Mouse (Mus musculus) hindbrain, embryonic 11.5 days (tissue): ENCODE results near the gene Ccdc97. TPM values are rescaled to one million over a fixed set of nuclear protein-coding genes. Genes with fewer than 3 reads are reported as not detected.

Experiments used
- ATAC-seq: fragments of 200-750 bp; cut with Nextera tagmentation; 2 replicates; pipeline ENCODE4 v1.8.0; 2017; ENCODE audit warnings: mild to moderate bottlenecking, moderate TSS enrichment, moderate library complexity; ENCODE audit not compliant: low FRiP score
- DNase-seq: peaks from one replicate; pipeline ENCODE4 v3.0.0-alpha.2; 2015; ENCODE audit warnings: low spot score
- H3K27ac ChIP-seq: fragments of 300-500 bp; sonication (generic); 2 replicates; pipeline ENCODE4 v1.5.1; 2014; ENCODE audit warnings: mild to moderate bottlenecking, low read depth, low read length
- H3K27me3 ChIP-seq: fragments of 300-500 bp; sonication (generic); 2 replicates; pipeline ENCODE4 v1.6.1; 2014; ENCODE audit warnings: mild to moderate bottlenecking, low read length, moderate library complexity, mixed read lengths; ENCODE audit not compliant: control insufficient read depth, insufficient read depth
- H3K36me3 ChIP-seq: fragments of 300-500 bp; sonication (generic); 2 replicates; pipeline ENCODE4 v1.6.1; 2014; ENCODE audit warnings: mild to moderate bottlenecking, low read length, moderate library complexity, mixed read lengths; ENCODE audit not compliant: control insufficient read depth, insufficient read depth
- H3K4me1 ChIP-seq: fragments of 300-500 bp; sonication (generic); replicated peaks from 2 replicates; pipeline ENCODE4 v1.6.1; 2014; ENCODE audit warnings: low read length, mixed read lengths; ENCODE audit not compliant: control insufficient read depth, insufficient read depth
- H3K4me2 ChIP-seq: fragments of 300-500 bp; sonication (generic); replicated peaks from 2 replicates; pipeline ENCODE4 v1.6.1; 2014; ENCODE audit warnings: mild to moderate bottlenecking, low read depth, low read length
- H3K4me3 ChIP-seq: fragments of 300-500 bp; sonication (generic); 2 replicates; pipeline ENCODE4 v1.5.1; 2014; ENCODE audit warnings: low read depth, low read length
- H3K9ac ChIP-seq: fragments of 300-500 bp; sonication (generic); 2 replicates; pipeline ENCODE4 v1.6.1; 2014; ENCODE audit warnings: low read depth, low read length
- H3K9me3 ChIP-seq: fragments of 300-500 bp; sonication (generic); 2 replicates; pipeline ENCODE4 v1.6.1; 2016; ENCODE audit warnings: low read length; ENCODE audit not compliant: control insufficient read depth
- WGBS: fragments of 180-500 bp; shearing (Covaris S2); extraction: QIAGEN DNeasy Blood & Tissue Kit; methylation state at CpG from one replicate; pipeline ENCODE4 v1.1.7; 2014; 5-methylcytosine and 5-hydroxymethylcytosine counted together
- polyA plus RNA-seq: library from polyadenylated mRNA; unstranded; fragments of >200 nt; fragmentation: Nextera tagmentation; extraction: Ambion mirVana; gene quantifications from 2 replicates; pipeline ENCODE4 v1.2.1, GENCODE M21; 2014

Gene Ccdc97
- polyA plus RNA-seq, 1 experiment from 2014 or later, result 33.7 TPM

DNA sequence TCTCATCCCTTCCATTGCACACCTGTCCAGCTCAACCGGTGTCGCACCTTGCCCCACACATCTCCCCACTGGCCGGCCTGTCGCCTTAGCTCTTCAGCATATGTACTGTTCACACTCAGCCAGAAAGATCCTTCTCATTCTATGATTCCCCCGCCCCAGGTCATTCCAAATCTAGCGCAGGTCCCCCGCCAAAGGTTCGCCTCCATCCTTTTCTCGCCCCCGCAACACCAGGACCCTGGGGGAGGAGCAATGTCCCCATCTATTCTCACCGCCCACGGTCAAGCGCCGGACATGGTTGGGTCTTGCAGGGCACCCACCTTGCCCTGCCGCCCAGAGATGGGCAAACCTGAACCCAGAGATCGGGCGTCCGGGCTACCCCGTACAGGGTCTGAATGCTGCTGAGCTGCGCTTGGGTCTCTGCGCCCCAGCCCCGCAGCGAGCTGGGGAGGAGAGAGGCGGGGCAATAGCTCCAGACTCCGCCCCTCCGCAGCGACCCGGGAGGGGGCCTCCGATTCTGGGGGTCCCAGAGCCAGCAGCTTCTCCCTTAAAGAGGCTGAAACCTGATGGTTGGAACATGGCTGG lies 44.1 kb downstream of the Ccdc97 start, which contains the start of gene Tmem91:
Gene Tmem91 (minus strand): TSS at position 448 of the 582 bp plus-strand sequence.
- Histone ChIP-seq H3K4me1 (no peaks in the 10 kb centered on the region; the same call in 1 of the 2 replicates), H3K4me2 (peak within 1 kb of the TSS; percentile 32), H3K4me3 (peak within 1 kb of the TSS; percentile 8; the same call in 1 of the 2 replicates), H3K9ac (peak within 1 kb of the TSS; percentile 17; the same call in 1 of the 2 replicates), H3K27ac (no peak within 1 kb of the TSS), H3K36me3 (no peaks in the 10 kb centered on the region), H3K27me3 (peaks cover 36% of the 10 kb centered on the region), H3K9me3 (no peaks in the 10 kb centered on the region)
- 1% methylated on average over 29 of the region's 29 CpGs for WGBS
- ATAC-seq, result peak; percentile 54; the same call in 1 of the 2 replicates
- peak; percentile 10 for DNase-seq

GRCm38 (mm10) chr7:25674297-25674696 lies 44.6 kb downstream of the Ccdc97 start:
- no peaks in the 10 kb centered on the region for H3K9me3 ChIP-seq
- no peak overlapping the region for H3K27ac ChIP-seq
- no peaks in the 10 kb centered on the region; the same call in 1 of the 2 replicates for H3K4me1 ChIP-seq
- ATAC-seq, result no peak
- DNase-seq, result no peak
- no peaks in the 10 kb centered on the region for H3K36me3 ChIP-seq
- H3K4me2 ChIP-seq, result no peak overlapping the region
- peaks cover 36% of the 10 kb centered on the region for H3K27me3 ChIP-seq
- WGBS, result 27% methylated on average over 9 of the region's 9 CpGs
- H3K9ac ChIP-seq, result peak overlapping the region; percentile 17; the same call in 1 of the 2 replicates
- H3K4me3 ChIP-seq, result no peak overlapping the region

GRCm38 (mm10) chr7:25672442-25672841 lies 46.4 kb downstream of the Ccdc97 start:
- Histone ChIP-seq H3K27ac (no peak overlapping the region), H3K4me2 (no peak overlapping the region), H3K4me3 (no peak overlapping the region), H3K4me1 (no peaks in the 10 kb centered on the region; the same call in 1 of the 2 replicates), H3K27me3 (peaks cover 31% of the 10 kb centered on the region), H3K36me3 (no peaks in the 10 kb centered on the region), H3K9me3 (no peaks in the 10 kb centered on the region), H3K9ac (no peak overlapping the region)
- no peak for DNase-seq
- no peak for ATAC-seq
- 53% methylated on average over 4 of the region's 4 CpGs for WGBS

DNA sequence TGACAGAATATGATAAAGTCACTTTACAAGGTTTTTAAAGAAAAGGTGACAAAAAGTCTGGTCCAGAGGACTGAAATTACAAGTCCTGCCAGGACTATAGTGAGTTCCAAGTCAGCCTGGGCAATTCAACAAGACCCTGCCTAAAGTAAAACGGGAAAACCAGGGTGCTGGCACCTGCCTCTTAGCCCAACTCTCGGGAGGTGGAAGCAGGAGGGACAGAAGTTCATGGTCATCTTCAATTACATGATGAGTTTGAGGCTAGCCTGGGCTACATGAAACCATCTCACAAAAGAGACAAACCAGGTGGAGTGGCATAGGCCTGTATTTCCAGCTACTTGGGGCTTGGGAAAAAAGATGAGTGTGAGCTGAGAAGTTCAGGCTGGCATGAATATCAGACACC lies 47.2 kb downstream of the Ccdc97 start:
- Histone ChIP-seq H3K36me3 (no peaks in the 10 kb centered on the region), H3K4me3 (no peak overlapping the region), H3K4me2 (no peak overlapping the region), H3K9me3 (no peaks in the 10 kb centered on the region), H3K4me1 (no peaks in the 10 kb centered on the region; the same call in 1 of the 2 replicates), H3K27ac (no peak overlapping the region), H3K9ac (no peak overlapping the region), H3K27me3 (peaks cover 31% of the 10 kb centered on the region)
- WGBS, result 64% methylated on average over 2 of the region's 2 CpGs
- no peak for DNase-seq
- ATAC-seq, result no peak

DNA sequence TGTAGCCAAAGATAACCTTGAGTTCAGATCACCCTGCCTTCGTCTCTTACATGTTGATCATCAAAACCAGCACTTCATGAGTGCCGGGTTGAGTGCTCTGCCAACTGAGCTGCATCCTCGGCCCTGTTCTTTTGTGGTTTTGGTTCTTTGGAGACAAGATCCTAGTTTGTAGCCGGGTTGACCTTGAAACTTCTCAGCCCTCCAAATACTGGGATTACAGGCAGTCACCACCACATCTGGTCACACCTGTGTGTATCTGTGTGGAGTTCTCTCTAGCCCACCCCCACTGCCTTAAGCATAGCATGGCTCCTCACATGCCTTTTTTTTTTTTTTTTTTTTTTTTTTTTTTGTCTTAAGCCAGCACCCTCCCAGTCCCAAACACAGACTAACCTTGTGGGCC lies 48.8 kb downstream of the Ccdc97 start:
- Histone ChIP-seq H3K27ac (no peak overlapping the region), H3K9ac (no peak overlapping the region), H3K9me3 (no peaks in the 10 kb centered on the region), H3K27me3 (peaks cover 19% of the 10 kb centered on the region), H3K36me3 (no peaks in the 10 kb centered on the region), H3K4me2 (no peak overlapping the region), H3K4me1 (no peaks in the 10 kb centered on the region; the same call in 1 of the 2 replicates), H3K4me3 (no peak overlapping the region)
- 93% methylated on average over 4 of the region's 4 CpGs for WGBS
- DNase-seq (no peak), ATAC-seq (no peak)

GRCm38 (mm10) chr7:25669631-25670030 lies 49.3 kb downstream of the Ccdc97 start:
- no peaks in the 10 kb centered on the region for H3K36me3 ChIP-seq
- ATAC-seq (no peak), DNase-seq (no peak)
- H3K4me3 ChIP-seq, result no peak overlapping the region
- 85% methylated on average over 9 of the region's 9 CpGs for WGBS
- no peaks in the 10 kb centered on the region for H3K9me3 ChIP-seq
- H3K27me3 ChIP-seq, result peaks cover 14% of the 10 kb centered on the region
- no peak overlapping the region for H3K4me2 ChIP-seq
- H3K4me1 ChIP-seq, result no peaks in the 10 kb centered on the region; the same call in 1 of the 2 replicates
- H3K27ac ChIP-seq, result no peak overlapping the region
- H3K9ac ChIP-seq, result no peak overlapping the region

DNA sequence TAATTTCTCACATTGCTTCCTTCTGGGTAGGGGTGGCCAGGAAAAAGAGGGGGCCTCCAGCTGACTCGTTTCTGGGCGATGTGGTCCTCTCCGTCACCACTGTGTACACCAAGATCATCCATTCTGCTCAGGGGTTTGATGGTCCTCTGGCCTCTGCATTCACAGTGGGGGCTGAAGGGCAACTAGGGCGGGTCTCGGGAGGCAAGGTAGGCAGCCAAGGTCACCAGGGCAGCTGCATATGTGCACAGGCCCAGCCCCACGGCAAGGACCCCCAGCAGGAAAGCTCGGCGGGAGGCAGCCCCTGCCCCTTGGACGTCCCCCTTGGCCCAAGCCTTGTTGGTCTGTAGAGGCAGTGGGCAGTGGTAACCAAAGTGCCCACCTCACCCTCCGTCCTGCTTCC lies 49.7 kb downstream of the Ccdc97 start:
- Histone ChIP-seq H3K27ac (no peak overlapping the region), H3K4me2 (no peak overlapping the region), H3K4me3 (no peak overlapping the region), H3K9ac (no peak overlapping the region), H3K36me3 (no peaks in the 10 kb centered on the region), H3K9me3 (no peaks in the 10 kb centered on the region), H3K4me1 (no peaks in the 10 kb centered on the region), H3K27me3 (peaks cover 9% of the 10 kb centered on the region)
- no peak for DNase-seq
- no peak for ATAC-seq
- 84% methylated on average over 10 of the region's 10 CpGs for WGBS

DNA sequence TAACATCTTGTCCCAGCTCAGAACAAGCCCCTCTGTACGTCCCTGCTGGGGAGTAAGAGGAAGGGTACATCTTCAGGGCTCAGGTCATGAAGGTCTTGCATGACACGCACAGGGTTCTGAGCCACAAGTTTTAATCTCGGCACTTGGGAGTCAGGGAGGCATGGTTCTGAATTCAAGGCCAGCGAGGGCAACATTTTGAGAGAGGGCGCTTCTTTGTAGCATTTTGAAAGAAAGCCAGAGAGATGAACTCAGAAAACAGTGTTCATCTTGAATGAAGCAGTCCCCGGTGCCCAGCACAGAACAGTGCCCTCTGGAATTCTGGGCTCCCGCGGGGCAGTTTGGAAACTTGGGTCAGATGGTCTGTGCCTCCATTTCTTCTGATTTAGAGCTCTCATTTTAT lies 52.5 kb downstream of the Ccdc97 start:
- no peak overlapping the region for H3K27ac ChIP-seq
- H3K36me3 ChIP-seq, result no peaks in the 10 kb centered on the region
- no peak for ATAC-seq
- H3K27me3 ChIP-seq, result no peaks in the 10 kb centered on the region
- H3K9ac ChIP-seq, result no peak overlapping the region
- H3K4me3 ChIP-seq, result no peak overlapping the region
- H3K4me1 ChIP-seq, result no peaks in the 10 kb centered on the region
- H3K4me2 ChIP-seq, result no peak overlapping the region
- 94% methylated on average over 8 of the region's 8 CpGs for WGBS
- no peaks in the 10 kb centered on the region for H3K9me3 ChIP-seq
- no peak for DNase-seq
